Mouse (Mus musculus) embryonic facial prominence, embryonic 10.5 days (tissue): ENCODE results near the gene Heca. TPM values are rescaled to one million over a fixed set of nuclear protein-coding genes. Genes with fewer than 3 reads are reported as not detected.
"Not testable (repeated sequence)": the region's sequence is repeated elsewhere in the genome, so short reads cannot be mapped to it uniquely, and the experiment has no call there.

Source experiments
- DNase-seq: peaks from one replicate; pipeline ENCODE4 v3.0.0-alpha.2; 2017; ENCODE audit warnings: low spot score
- H3K27ac ChIP-seq: fragments of 300-500 bp; sonication (generic); replicated peaks from 2 replicates; pipeline ENCODE4 v1.5.1; 2016; ENCODE audit warnings: mild to moderate bottlenecking
- H3K27me3 ChIP-seq: fragments of 300-500 bp; sonication (generic); replicated peaks from 2 replicates; pipeline ENCODE4 v1.6.1; 2016; ENCODE audit warnings: low read depth, mild to moderate bottlenecking; ENCODE audit not compliant: poor library complexity, severe bottlenecking
- H3K36me3 ChIP-seq: fragments of 300-500 bp; sonication (generic); replicated peaks from 2 replicates; pipeline ENCODE4 v1.6.1; 2016; ENCODE audit warnings: mild to moderate bottlenecking, moderate library complexity
- H3K4me1 ChIP-seq: fragments of 300-500 bp; sonication (generic); 2 replicates; pipeline ENCODE4 v1.6.1; 2016
- H3K4me3 ChIP-seq: fragments of 300-500 bp; sonication (generic); 2 replicates; pipeline ENCODE4 v1.5.1; 2016; ENCODE audit warnings: mild to moderate bottlenecking, moderate library complexity
- H3K9me3 ChIP-seq: fragments of 300-500 bp; sonication (generic); 2 replicates; pipeline ENCODE4 v1.6.1; 2016; ENCODE audit warnings: mild to moderate bottlenecking
- WGBS: fragments of 180-500 bp; shearing (Covaris S2); methylation state at CpG from one replicate; pipeline ENCODE4 v1.1.7; 2016; 5-methylcytosine and 5-hydroxymethylcytosine counted together
- polyA plus RNA-seq: library from polyadenylated mRNA; unstranded; fragments of >200 nt; fragmentation: Nextera tagmentation; extraction: Ambion mirVana; gene quantifications from 2 replicates; pipeline ENCODE4 v1.2.1, GENCODE M21; 2016

Gene Heca
- polyA plus RNA-seq, 1 experiment from 2014 or later, result 3.5 TPM

- Histone ChIP-seq H3K4me3 (no peak overlapping the region), H3K27me3 (no peaks in the 10 kb centered on the region), H3K36me3 (0 out of 2 replicates have a peak, but pooled peaks cover under 1% of the 10 kb centered on the region), H3K27ac (no peak overlapping the region), H3K4me1 (peaks cover 6% of the 10 kb centered on the region; the same call in 1 of the 2 replicates), H3K9me3 (no peaks in the 10 kb centered on the region)
- WGBS, result 79% methylated on average over 1 of the region's 1 CpGs
- no peak for DNase-seq
Measured at GRCm38 (mm10) chr10:17931157-17931556, 16.7 kb downstream of the Heca start.

GRCm38 (mm10) chr10:17930445-17931083 lies 17.3 kb downstream of the Heca start:
- Histone ChIP-seq H3K4me3 (no peak overlapping the region), H3K36me3 (no peaks in the 10 kb centered on the region), H3K27me3 (no peaks in the 10 kb centered on the region), H3K9me3 (no peaks in the 10 kb centered on the region), H3K4me1 (peaks cover 6% of the 10 kb centered on the region; the same call in 1 of the 2 replicates), H3K27ac (no peak overlapping the region)
- 64% methylated on average over 6 of the region's 6 CpGs for WGBS
- DNase-seq, result no peak

- Histone ChIP-seq H3K36me3 (no peaks in the 10 kb centered on the region), H3K4me3 (no peak overlapping the region), H3K27me3 (no peaks in the 10 kb centered on the region), H3K4me1 (no peaks in the 10 kb centered on the region), H3K9me3 (no peaks in the 10 kb centered on the region), H3K27ac (no peak overlapping the region)
- 95% methylated on average over 3 of the region's 3 CpGs for WGBS
- DNase-seq, result no peak
Measured at GRCm38 (mm10) chr10:17925200-17925599, 22.7 kb downstream of the Heca start.

GRCm38 (mm10) chr10:17924166-17924565 lies 23.7 kb downstream of the Heca start:
- DNase-seq, result no peak
- WGBS, result 81% methylated on average over 3 of the region's 3 CpGs
- Histone ChIP-seq H3K9me3 (no peaks in the 10 kb centered on the region), H3K36me3 (no peaks in the 10 kb centered on the region), H3K27ac (no peak overlapping the region), H3K27me3 (no peaks in the 10 kb centered on the region), H3K4me3 (no peak overlapping the region), H3K4me1 (no peaks in the 10 kb centered on the region)

GRCm38 (mm10) chr10:17921381-17921780 lies 26.5 kb downstream of the Heca start:
- Histone ChIP-seq H3K4me1 (no peaks in the 10 kb centered on the region), H3K27ac (no peak overlapping the region), H3K36me3 (no peaks in the 10 kb centered on the region), H3K27me3 (no peaks in the 10 kb centered on the region), H3K4me3 (no peak overlapping the region), H3K9me3 (no peaks in the 10 kb centered on the region)
- 78% methylated on average over 4 of the region's 4 CpGs for WGBS
- no peak for DNase-seq

- Histone ChIP-seq H3K4me1 (no peaks in the 10 kb centered on the region), H3K9me3 (no peaks in the 10 kb centered on the region), H3K36me3 (peaks cover 9% of the 10 kb centered on the region), H3K4me3 (no peak overlapping the region), H3K27ac (no peak overlapping the region), H3K27me3 (no peaks in the 10 kb centered on the region)
- 87% methylated on average over 5 of the region's 5 CpGs for WGBS
- no peak for DNase-seq
Measured at GRCm38 (mm10) chr10:17919971-17920370, 27.9 kb downstream of the Heca start.

- H3K27ac ChIP-seq, result no peak overlapping the region
- DNase-seq, result no peak
- 93% methylated on average over 2 of the region's 2 CpGs for WGBS
- H3K36me3 ChIP-seq, result peaks cover 19% of the 10 kb centered on the region
- H3K27me3 ChIP-seq, result no peaks in the 10 kb centered on the region
- no peak overlapping the region for H3K4me3 ChIP-seq
- no peaks in the 10 kb centered on the region for H3K4me1 ChIP-seq
- H3K9me3 ChIP-seq, result no peaks in the 10 kb centered on the region
Measured at GRCm38 (mm10) chr10:17919032-17919431, 28.8 kb downstream of the Heca start.

GRCm38 (mm10) chr10:17908731-17909130 lies 39.1 kb downstream of the Heca start:
- Histone ChIP-seq H3K27ac (no peak overlapping the region), H3K27me3 (no peaks in the 10 kb centered on the region), H3K4me3 (no peak overlapping the region), H3K9me3 (no peaks in the 10 kb centered on the region), H3K4me1 (no peaks in the 10 kb centered on the region), H3K36me3 (peaks cover 32% of the 10 kb centered on the region)
- 86% methylated on average over 4 of the region's 4 CpGs for WGBS
- no peak for DNase-seq

- not testable (repeated sequence) for H3K27ac ChIP-seq, DNase-seq, H3K4me3 ChIP-seq, H3K27me3 ChIP-seq, H3K9me3 ChIP-seq, H3K4me1 ChIP-seq
- WGBS, result 83% methylated on average over 3 of the region's 3 CpGs
- H3K36me3 ChIP-seq, result peaks cover 44% of the 10 kb centered on the region
Measured at GRCm38 (mm10) chr10:17906405-17906804, 41.5 kb downstream of the Heca start.

- Histone ChIP-seq H3K27me3 (no peaks in the 10 kb centered on the region), H3K4me1 (no peaks in the 10 kb centered on the region), H3K4me3 (no peak overlapping the region), H3K9me3 (no peaks in the 10 kb centered on the region), H3K36me3 (peaks cover 62% of the 10 kb centered on the region), H3K27ac (no peak overlapping the region)
- DNase-seq, result no peak
- 92% methylated on average over 2 of the region's 2 CpGs for WGBS
Measured at GRCm38 (mm10) chr10:17903449-17903848, 44.4 kb downstream of the Heca start.

GRCm38 (mm10) chr10:17880724-17881123 lies 67.1 kb downstream of the Heca start:
- WGBS, result 78% methylated on average over 2 of the region's 2 CpGs

GRCm38 (mm10) chr10:17880038-17880437 lies 67.8 kb downstream of the Heca start:
- H3K4me3 ChIP-seq, result no peak overlapping the region
- no peaks in the 10 kb centered on the region for H3K9me3 ChIP-seq
- no peaks in the 10 kb centered on the region for H3K27me3 ChIP-seq
- WGBS, result 89% methylated on average over 3 of the region's 3 CpGs
- H3K4me1 ChIP-seq, result peaks cover 13% of the 10 kb centered on the region
- no peaks in the 10 kb centered on the region for H3K36me3 ChIP-seq
- DNase-seq, result no peak
- no peak overlapping the region for H3K27ac ChIP-seq

More at GRCm38 (mm10) chr10:17880724-17881123, 67.1 kb downstream of the Heca start:
- no peaks in the 10 kb centered on the region for H3K27me3 ChIP-seq
- peaks cover 13% of the 10 kb centered on the region for H3K4me1 ChIP-seq
- H3K4me3 ChIP-seq, result no peak overlapping the region
- no peak overlapping the region for H3K27ac ChIP-seq
- H3K9me3 ChIP-seq, result no peaks in the 10 kb centered on the region
- peak; percentile 10 for DNase-seq
- H3K36me3 ChIP-seq, result no peaks in the 10 kb centered on the region
